Mouse (Mus musculus) neural tube, embryonic 12.5 days (tissue): Measurements from ENCODE around the gene Sptb. TPM values are rescaled to one million over a fixed set of nuclear protein-coding genes. Genes with fewer than 3 reads are reported as not detected.

Experiments used
- ATAC-seq: fragments of 200-750 bp; cut with Nextera tagmentation; 2 replicates; pipeline ENCODE4 v1.8.0; 2017; ENCODE audit warnings: low read depth, mild to moderate bottlenecking, moderate TSS enrichment, moderate library complexity; ENCODE audit not compliant: low FRiP score
- H3K27ac ChIP-seq: fragments of 300-500 bp; sonication (generic); 2 replicates; pipeline ENCODE4 v1.5.1; 2016
- H3K27me3 ChIP-seq: fragments of 300-500 bp; sonication (generic); replicated peaks from 2 replicates; pipeline ENCODE4 v1.6.1; 2016; ENCODE audit warnings: mild to moderate bottlenecking
- H3K36me3 ChIP-seq: fragments of 300-500 bp; sonication (generic); 2 replicates; pipeline ENCODE4 v1.6.1; 2016; ENCODE audit warnings: mild to moderate bottlenecking
- H3K4me1 ChIP-seq: fragments of 300-500 bp; sonication (generic); 2 replicates; pipeline ENCODE4 v1.6.1; 2016
- H3K4me2 ChIP-seq: fragments of 300-500 bp; sonication (generic); replicated peaks from 2 replicates; pipeline ENCODE4 v1.6.1; 2016; ENCODE audit warnings: mild to moderate bottlenecking
- H3K4me3 ChIP-seq: fragments of 300-500 bp; sonication (generic); 2 replicates; pipeline ENCODE4 v1.5.1; 2016
- H3K9ac ChIP-seq: fragments of 300-500 bp; sonication (generic); 2 replicates; pipeline ENCODE4 v1.6.1; 2016; ENCODE audit warnings: mild to moderate bottlenecking
- H3K9me3 ChIP-seq: fragments of 300-500 bp; sonication (generic); 2 replicates; pipeline ENCODE4 v1.6.1; 2016; ENCODE audit warnings: mild to moderate bottlenecking
- WGBS: fragments of 180-500 bp; shearing (Covaris S2); methylation state at CpG from one replicate; pipeline ENCODE4 v1.1.7; 2016; 5-methylcytosine and 5-hydroxymethylcytosine counted together
- polyA plus RNA-seq: library from polyadenylated mRNA; unstranded; fragments of >200 nt; fragmentation: Nextera tagmentation; extraction: Ambion mirVana; gene quantifications from 2 replicates; pipeline ENCODE4 v1.2.1, GENCODE M21; 2016

The Sptb gene
- polyA plus RNA-seq, 1 experiment from 2014 or later: 2.9 TPM

- WGBS: 86% methylated on average over 4 of the region's 4 CpGs
- no peak overlapping the region for H3K4me2 ChIP-seq
- no peak overlapping the region for H3K9ac ChIP-seq
- H3K27me3 ChIP-seq: no peaks in the 10 kb centered on the region
- H3K4me3 ChIP-seq: no peak overlapping the region
- H3K27ac ChIP-seq: no peak overlapping the region
- no peaks in the 10 kb centered on the region for H3K9me3 ChIP-seq
- H3K4me1 ChIP-seq: no peaks in the 10 kb centered on the region
- no peak for ATAC-seq
- H3K36me3 ChIP-seq: no peaks in the 10 kb centered on the region
Observed at GRCm38 (mm10) chr12:76562196-76562595, 148.2 kb downstream of the Sptb start.

GRCm38 (mm10) chr12:76558206-76558605, 152.1 kb downstream of the Sptb start:
- Histone ChIP-seq H3K9me3 (no peaks in the 10 kb centered on the region), H3K4me1 (peaks cover 7% of the 10 kb centered on the region), H3K9ac (no peak overlapping the region), H3K36me3 (no peaks in the 10 kb centered on the region), H3K4me3 (no peak overlapping the region), H3K4me2 (no peak overlapping the region), H3K27ac (no peak overlapping the region), H3K27me3 (no peaks in the 10 kb centered on the region)
- 77% methylated on average over 5 of the region's 5 CpGs for WGBS
- ATAC-seq: no peak

- no peak overlapping the region for H3K4me3 ChIP-seq
- ATAC-seq: no peak
- H3K4me1 ChIP-seq: peaks cover 7% of the 10 kb centered on the region
- 0 out of 2 replicates have a peak overlapping the region, but pooled peaks have one; percentile 13 for H3K9ac ChIP-seq
- H3K27me3 ChIP-seq: no peaks in the 10 kb centered on the region
- WGBS: 28% methylated on average over 6 of the region's 6 CpGs
- H3K36me3 ChIP-seq: no peaks in the 10 kb centered on the region
- H3K4me2 ChIP-seq: no peak overlapping the region
- no peaks in the 10 kb centered on the region for H3K9me3 ChIP-seq
- H3K27ac ChIP-seq: no peak overlapping the region
Observed at GRCm38 (mm10) chr12:76556745-76557389, 153.5 kb downstream of the Sptb start.

- Histone ChIP-seq H3K4me1 (peaks cover 7% of the 10 kb centered on the region), H3K9ac (0 out of 2 replicates have a peak overlapping the region, but pooled peaks have one; percentile 13), H3K9me3 (no peaks in the 10 kb centered on the region), H3K4me2 (no peak overlapping the region), H3K36me3 (no peaks in the 10 kb centered on the region), H3K27ac (no peak overlapping the region), H3K4me3 (no peak overlapping the region), H3K27me3 (no peaks in the 10 kb centered on the region)
- ATAC-seq: no peak
- WGBS: 64% methylated on average over 7 of the region's 7 CpGs
Observed at GRCm38 (mm10) chr12:76556187-76556586, 154.2 kb downstream of the Sptb start.

GRCm38 (mm10) chr12:76554871-76555386, 155.4 kb downstream of the Sptb start:
- Histone ChIP-seq H3K36me3 (no peaks in the 10 kb centered on the region), H3K27ac (no peak overlapping the region), H3K9ac (no peak overlapping the region), H3K4me1 (peaks cover 7% of the 10 kb centered on the region), H3K4me3 (no peak overlapping the region), H3K27me3 (no peaks in the 10 kb centered on the region), H3K4me2 (no peak overlapping the region), H3K9me3 (no peaks in the 10 kb centered on the region)
- WGBS: 90% methylated on average over 3 of the region's 3 CpGs
- ATAC-seq: no peak

- 82% methylated on average over 3 of the region's 3 CpGs for WGBS
- Histone ChIP-seq H3K36me3 (no peaks in the 10 kb centered on the region), H3K27me3 (no peaks in the 10 kb centered on the region), H3K9me3 (no peaks in the 10 kb centered on the region), H3K4me1 (peaks cover 7% of the 10 kb centered on the region), H3K27ac (no peak overlapping the region), H3K4me2 (no peak overlapping the region), H3K9ac (no peak overlapping the region), H3K4me3 (no peak overlapping the region)
- no peak for ATAC-seq
Observed at GRCm38 (mm10) chr12:76554392-76554791, 156.0 kb downstream of the Sptb start.

GRCm38 (mm10) chr12:76553917-76554316, 156.4 kb downstream of the Sptb start:
- Histone ChIP-seq H3K4me1 (peaks cover 7% of the 10 kb centered on the region), H3K36me3 (no peaks in the 10 kb centered on the region), H3K27ac (no peak overlapping the region), H3K9ac (no peak overlapping the region), H3K4me2 (no peak overlapping the region), H3K9me3 (no peaks in the 10 kb centered on the region), H3K27me3 (no peaks in the 10 kb centered on the region), H3K4me3 (no peak overlapping the region)
- 88% methylated on average over 7 of the region's 7 CpGs for WGBS
- no peak for ATAC-seq

- Histone ChIP-seq H3K4me1 (peaks cover 10% of the 10 kb centered on the region), H3K36me3 (no peaks in the 10 kb centered on the region), H3K9ac (no peak overlapping the region), H3K27me3 (peaks cover 7% of the 10 kb centered on the region; the same call in 1 of the 2 replicates), H3K9me3 (no peaks in the 10 kb centered on the region), H3K4me2 (no peak overlapping the region), H3K4me3 (no peak overlapping the region), H3K27ac (no peak overlapping the region)
- ATAC-seq: no peak
- 87% methylated on average over 4 of the region's 4 CpGs for WGBS
Observed at GRCm38 (mm10) chr12:76552958-76553357, 157.4 kb downstream of the Sptb start.

- no peaks in the 10 kb centered on the region for H3K36me3 ChIP-seq
- H3K4me1 ChIP-seq: peaks cover 16% of the 10 kb centered on the region
- WGBS: 71% methylated on average over 8 of the region's 8 CpGs
- no peak overlapping the region for H3K27ac ChIP-seq
- peaks cover 7% of the 10 kb centered on the region; the same call in 1 of the 2 replicates for H3K27me3 ChIP-seq
- H3K4me3 ChIP-seq: no peak overlapping the region
- H3K9ac ChIP-seq: no peak overlapping the region
- no peak for ATAC-seq
- H3K9me3 ChIP-seq: no peaks in the 10 kb centered on the region
- H3K4me2 ChIP-seq: no peak overlapping the region
Observed at GRCm38 (mm10) chr12:76552321-76552720, 158.0 kb downstream of the Sptb start.

- Histone ChIP-seq H3K36me3 (no peaks in the 10 kb centered on the region), H3K27me3 (peaks cover 19% of the 10 kb centered on the region), H3K4me3 (no peak overlapping the region), H3K4me2 (no peak overlapping the region), H3K9me3 (no peaks in the 10 kb centered on the region), H3K4me1 (peaks cover 25% of the 10 kb centered on the region), H3K9ac (no peak overlapping the region), H3K27ac (no peak overlapping the region)
- 72% methylated on average over 3 of the region's 3 CpGs for WGBS
- ATAC-seq: no peak
Observed at GRCm38 (mm10) chr12:76549203-76549602, 161.1 kb downstream of the Sptb start.

GRCm38 (mm10) chr12:76548082-76548423, 162.3 kb downstream of the Sptb start:
- 24% methylated on average over 7 of the region's 7 CpGs for WGBS
- H3K4me1 ChIP-seq: peaks cover 25% of the 10 kb centered on the region
- 0 out of 2 replicates have a peak, but pooled peaks have one; percentile 25 for ATAC-seq
- H3K36me3 ChIP-seq: no peaks in the 10 kb centered on the region
- H3K9ac ChIP-seq: no peak overlapping the region
- H3K27ac ChIP-seq: no peak overlapping the region
- H3K4me2 ChIP-seq: peak overlapping the region; percentile 14; the same call in 1 of the 2 replicates
- peaks cover 19% of the 10 kb centered on the region for H3K27me3 ChIP-seq
- H3K9me3 ChIP-seq: no peaks in the 10 kb centered on the region
- no peak overlapping the region for H3K4me3 ChIP-seq

- H3K4me2 ChIP-seq: peak overlapping the region; percentile 53
- H3K9ac ChIP-seq: no peak overlapping the region
- H3K36me3 ChIP-seq: no peaks in the 10 kb centered on the region
- no peak overlapping the region for H3K4me3 ChIP-seq
- peaks cover 19% of the 10 kb centered on the region for H3K27me3 ChIP-seq
- H3K4me1 ChIP-seq: peaks cover 25% of the 10 kb centered on the region
- H3K27ac ChIP-seq: no peak overlapping the region
- WGBS: 17% methylated on average over 13 of the region's 13 CpGs
- no peaks in the 10 kb centered on the region for H3K9me3 ChIP-seq
- ATAC-seq: peak; percentile 57
Observed at GRCm38 (mm10) chr12:76547409-76548081, 162.8 kb downstream of the Sptb start.
